Mouse (Mus musculus) CD4-positive naive resting alpha-beta T cell, adult 76 days (primary cell): Measurements from ENCODE around the gene Jade3. TPM values are rescaled to one million over a fixed set of nuclear protein-coding genes. Genes with fewer than 3 reads are reported as not detected.

Experiments
- total RNA-seq: library from RNA; stranded (reverse); gene quantifications from one replicate; pipeline ENCODE4 v1.2.4, GENCODE M21; 2023

The Jade3 gene
- total RNA-seq, result 6.8 TPM

GRCm38 (mm10) chrX:20425140-20425838, at the start of gene Jade3:
Jade3 (plus strand) TSS chrX:20425688.

GRCm38 (mm10) chrX:20549532-20549931, 124.0 kb downstream of the Jade3 start, which contains the start of gene Rgn:
Rgn (plus strand) TSS chrX:20549787.

Other genes with a start within 250 kb of the Jade3 start
- 16.7 TPM for gene Slc9a7, start 133.9 kb upstream of the Jade3 start, total RNA-seq
- 13.5 TPM for gene Rp2, start 61.2 kb upstream of the Jade3 start, total RNA-seq
- not detected for gene Rgn, start 124.1 kb downstream of the Jade3 start, total RNA-seq
- gene Rbm10, start 191.8 kb downstream of the Jade3 start, total RNA-seq, result 39.2 TPM
- 114 TPM for gene Ndufb11, start 191.9 kb downstream of the Jade3 start, total RNA-seq
- gene Uba1, start 232.6 kb downstream of the Jade3 start, total RNA-seq, result 178 TPM